Mouse (Mus musculus): ENCODE measurements around the gene 1500015O10Rik.

- TF ChIP-seq CTCF (IDR thresholded peaks at IDR 0.05; ENCODE audit: extremely low read depth, insufficient read depth, low read length) (no peak), POLR2A (IDR thresholded peaks at IDR 0.05; ENCODE audit: extremely low read depth, insufficient read depth, low read length) (no peak)
Observed at GRCm38 (mm10) chr1:43769348-43769747, 38.9 kb downstream of the 1500015O10Rik start.
